Mouse (Mus musculus) layer of hippocampus, adult 18-20 months (tissue): ENCODE data around the gene Fam107a. TPM values are rescaled to one million over a fixed set of nuclear protein-coding genes. Genes with fewer than 3 reads are reported as not detected.
"Not testable (repeated sequence)": the region's sequence is repeated elsewhere in the genome, so short reads cannot be mapped to it uniquely, and the experiment has no call there.

Experiments used
- DNase-seq, 2 experiments: peaks; one replicate each; pipeline ENCODE4 v3.0.0; 2022; ENCODE audit warnings: low spot score in 2 of 2
- total RNA-seq, 2 experiments: library from RNA; stranded (reverse); gene quantifications; 2 replicates each; pipeline ENCODE4 v1.2.3; 2021

Gene Fam107a
- total RNA-seq, 2 experiments from 2014 or later = 310 to 362 TPM

DNA sequence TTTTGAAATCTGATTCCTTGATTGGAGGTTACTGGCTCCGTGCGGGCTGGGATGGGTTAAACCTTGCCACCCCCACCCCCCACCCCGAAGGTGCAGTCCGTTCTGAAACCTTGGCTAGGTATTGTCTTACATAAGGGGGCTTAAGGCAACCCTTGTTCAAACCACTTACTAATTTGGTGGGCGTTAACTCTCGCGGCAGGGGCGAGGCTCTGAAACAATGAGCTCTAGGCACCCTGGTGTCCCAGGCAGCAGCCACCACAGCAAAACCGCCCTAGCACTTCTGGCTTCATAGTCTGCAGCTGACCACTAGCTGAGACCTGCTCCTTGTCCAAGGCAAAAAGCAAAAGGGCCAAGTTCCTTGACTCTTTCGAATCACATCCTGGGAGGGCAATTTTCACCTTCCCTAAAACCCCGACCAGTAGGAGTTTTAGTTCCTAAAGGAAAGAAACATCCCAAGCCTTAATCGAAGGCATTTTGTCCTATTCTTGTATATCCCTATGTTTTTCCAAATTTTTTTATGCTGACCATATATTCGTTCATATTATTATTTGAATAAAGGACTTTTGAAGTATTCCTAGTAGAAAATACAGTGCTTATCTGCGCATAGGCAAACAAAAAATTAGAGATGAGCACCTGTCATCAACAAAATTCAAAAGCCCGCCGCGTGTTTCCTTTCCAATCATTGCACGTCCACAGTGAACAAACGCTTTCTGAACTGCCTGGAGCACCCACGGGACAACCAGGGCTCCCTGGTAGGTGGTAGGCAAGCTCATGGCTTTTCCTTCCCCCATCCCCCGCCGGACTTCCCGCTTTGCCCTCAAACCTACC is 1.2 kb downstream of the Fam107a start:
- no peak for DNase-seq

DNA sequence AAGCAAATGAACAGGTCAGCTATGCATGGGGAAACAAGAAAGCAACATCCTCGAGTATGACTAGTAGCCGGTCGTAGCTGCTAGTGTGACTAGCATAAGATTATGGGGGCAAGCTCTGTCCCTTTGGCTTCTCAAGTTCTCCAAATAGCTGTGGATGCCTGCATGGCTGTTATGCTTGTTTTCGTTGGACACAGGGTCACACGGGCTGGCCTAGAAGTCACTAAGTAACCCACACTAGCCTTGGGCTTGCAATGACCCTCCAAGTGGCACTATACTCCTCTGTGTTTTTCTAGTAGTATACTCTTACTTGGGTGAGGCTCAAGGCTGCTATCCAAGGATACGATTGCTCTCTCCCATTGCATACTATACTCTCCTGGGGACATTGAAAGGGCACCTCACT is 2.7 kb downstream of the Fam107a start:
- DNase-seq = no peak

DNA sequence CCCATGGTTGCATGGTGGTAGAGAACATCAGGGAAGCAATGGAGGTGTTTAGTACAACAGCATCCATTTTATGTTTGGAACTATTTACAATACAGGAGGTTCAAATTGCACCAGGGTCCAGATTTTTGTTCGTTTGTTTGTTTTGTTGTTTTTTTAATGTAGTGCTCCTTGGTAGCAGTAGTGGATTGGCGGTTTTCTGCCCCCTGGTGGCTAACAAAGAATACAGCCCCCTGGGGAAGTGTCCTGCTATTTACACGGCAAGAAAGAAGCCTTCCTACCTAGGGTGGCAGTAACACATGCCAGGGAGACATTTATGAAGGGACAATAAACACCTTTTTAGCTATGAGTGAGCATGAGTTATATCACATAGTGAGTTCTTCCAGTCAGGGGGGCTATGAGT is 3.3 kb downstream of the Fam107a start:
- no peak for DNase-seq

DNA sequence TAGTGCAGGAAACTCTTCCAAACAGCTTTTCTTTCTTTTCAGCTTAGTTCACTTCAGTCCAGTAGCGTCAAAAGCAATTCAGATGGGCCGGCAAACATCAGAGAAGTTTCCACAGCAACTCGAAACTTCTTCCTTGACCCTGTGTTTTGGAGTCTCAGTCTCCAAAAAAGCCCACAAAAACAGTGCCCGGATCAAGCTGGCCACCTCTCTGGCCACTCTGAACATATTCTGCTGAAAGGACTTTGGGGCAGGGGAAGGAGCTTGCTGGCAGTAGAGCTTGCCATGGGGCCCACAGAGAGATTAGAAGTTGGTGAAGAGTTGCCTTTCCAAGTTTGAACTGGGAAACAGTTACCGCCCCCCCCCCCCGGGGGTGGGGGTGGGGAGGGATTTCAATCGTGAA is 3.9 kb downstream of the Fam107a start:
- peak in 1 of 2 experiments; percentile 54 for DNase-seq

DNA sequence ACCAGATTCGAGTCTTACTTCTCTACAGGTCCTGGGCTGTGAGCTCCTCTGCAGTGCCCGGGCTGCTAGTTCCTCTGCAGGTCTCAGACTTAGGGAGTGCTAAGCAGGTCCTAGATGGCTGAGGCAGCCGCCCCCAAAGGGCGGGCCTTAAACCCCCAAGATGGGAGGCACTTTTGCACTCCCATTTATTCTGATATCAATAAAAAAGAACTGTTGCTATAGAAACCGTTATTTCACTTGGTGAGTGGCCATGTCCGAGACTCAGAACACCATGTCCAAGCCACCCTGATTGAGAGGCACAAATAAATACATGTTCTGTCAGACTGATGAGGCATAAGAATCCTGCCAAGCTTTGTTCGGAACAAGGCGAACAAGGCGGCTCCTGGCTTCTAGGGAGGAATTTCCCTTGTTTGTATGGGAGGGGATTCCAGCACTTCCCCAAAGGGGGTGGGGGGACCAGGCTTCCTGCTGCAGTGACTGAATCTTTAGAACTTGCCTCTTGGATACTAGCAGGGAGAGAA is 8.1 kb downstream of the Fam107a start:
- DNase-seq = peak; percentile 28 to 82

DNA sequence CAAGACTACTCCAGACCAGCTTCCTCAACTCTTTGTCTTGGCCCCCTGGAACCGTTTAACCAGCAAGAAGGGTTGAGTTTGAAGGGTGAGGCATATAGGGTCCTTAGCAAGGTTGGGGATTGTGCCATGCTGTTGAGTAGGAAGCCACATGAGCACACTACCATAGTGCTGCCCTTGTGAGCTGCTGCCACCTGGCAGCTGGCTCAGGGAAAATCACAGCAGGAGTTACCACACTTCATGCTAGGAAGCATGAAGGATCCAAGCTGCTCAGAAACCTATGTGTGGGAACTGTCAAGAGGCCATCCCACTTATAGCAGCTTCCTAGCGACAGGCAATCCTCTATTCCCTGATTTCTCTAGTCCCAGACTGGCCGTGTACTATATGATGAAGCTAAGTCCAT is 9.2 kb downstream of the Fam107a start:
- no peak for DNase-seq

DNA sequence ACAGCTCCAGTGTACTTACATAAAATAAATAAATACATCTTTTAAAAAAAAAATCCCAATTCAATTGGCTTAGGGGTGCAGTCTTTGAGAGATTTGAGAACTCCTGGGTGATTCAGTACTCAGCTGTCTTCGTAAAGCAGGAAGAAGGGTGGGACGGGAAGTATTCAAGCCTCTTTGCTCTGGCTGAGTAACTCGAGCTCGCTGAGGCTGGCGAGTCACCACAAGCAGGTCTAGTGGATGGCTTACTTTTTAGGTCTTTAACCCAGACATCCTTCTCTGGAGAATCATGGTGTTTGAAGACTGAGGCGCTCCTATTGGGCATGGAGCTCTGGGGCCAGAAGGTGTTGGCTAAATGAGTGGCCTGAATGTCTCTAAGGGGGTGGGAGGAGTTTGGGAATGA is 10.9 kb downstream of the Fam107a start:
- DNase-seq = no peak

DNA sequence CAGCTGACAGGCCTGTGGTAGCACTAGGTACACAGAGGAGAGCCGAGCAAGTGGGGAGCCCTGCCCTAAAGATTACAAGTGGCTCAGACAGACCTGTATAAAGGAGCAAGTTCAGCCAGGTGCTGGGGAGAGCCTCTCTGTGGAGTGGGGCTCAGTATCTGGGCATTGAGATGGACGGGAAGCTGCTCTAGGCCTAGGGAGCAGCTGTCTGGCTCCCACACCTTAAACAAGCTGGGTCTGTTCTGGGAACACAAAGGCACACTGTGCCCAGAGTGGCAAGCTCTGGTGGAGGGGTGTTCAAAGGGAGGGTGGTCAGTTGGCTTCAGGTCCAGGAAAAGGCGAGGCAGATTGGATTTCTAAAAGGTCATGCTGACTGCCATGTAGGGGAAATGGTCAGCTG is 12.8 kb downstream of the Fam107a start:
- peak in 1 of 2 experiments; percentile 38 for DNase-seq

DNA sequence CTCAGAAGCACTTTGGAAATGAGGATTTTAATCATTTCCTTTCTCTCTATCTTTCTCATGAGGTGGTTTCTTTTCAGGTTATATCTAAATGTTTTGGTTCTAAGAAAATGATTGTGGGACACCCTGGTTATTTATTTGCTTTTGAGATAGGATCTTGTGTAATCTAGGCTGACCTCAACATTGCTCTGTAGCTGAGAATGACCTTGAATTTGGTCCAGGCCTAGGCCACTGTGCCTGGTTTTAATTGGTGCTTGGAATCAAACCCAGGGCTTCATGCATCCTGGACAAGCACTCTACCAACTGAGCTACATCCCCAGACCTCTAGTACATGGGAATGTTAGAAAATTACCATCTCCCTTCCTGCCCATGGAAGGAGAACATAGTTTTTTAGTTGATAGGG is 13.7 kb downstream of the Fam107a start:
- no peak for DNase-seq

DNA sequence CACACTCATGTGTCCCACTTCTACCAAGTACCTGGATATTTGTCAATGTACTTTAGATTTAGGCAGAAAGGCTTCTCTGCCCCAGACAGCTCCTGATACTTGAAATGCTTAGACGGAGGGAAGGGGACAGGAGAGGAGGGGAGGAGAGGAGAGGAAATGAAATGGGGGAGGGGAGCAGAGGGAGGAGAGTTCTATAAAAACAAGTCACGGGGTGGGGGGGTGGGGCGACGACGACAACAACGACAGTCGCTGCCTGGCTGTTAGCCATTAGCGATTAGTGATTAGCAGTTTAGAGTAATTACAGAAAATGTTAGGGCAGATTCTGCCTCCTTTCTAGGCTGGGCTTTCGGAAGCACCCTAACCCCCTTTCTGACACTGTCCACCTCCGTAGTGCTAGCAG is 15.1 kb downstream of the Fam107a start:
- DNase-seq = no peak

DNA sequence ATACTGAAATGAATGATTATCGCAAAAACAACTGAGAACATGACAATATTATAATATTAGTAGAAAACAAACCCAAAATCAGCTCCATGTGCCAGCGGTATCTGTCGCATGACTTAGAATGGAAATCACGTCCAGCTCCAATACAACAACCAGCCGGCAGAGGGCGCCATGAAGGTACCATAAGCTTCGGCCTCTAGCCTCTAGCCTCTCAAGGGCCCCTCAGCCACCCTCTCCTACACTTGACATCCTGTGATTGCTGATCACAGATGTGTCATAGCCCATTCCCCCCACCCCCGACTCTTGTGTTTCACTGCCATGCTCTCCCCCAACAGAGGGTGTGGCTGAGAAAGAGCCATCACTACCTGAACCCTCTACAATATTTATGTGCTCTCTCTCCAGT is 17.5 kb downstream of the Fam107a start:
- DNase-seq = peak in 1 of 2 experiments; percentile 69

DNA sequence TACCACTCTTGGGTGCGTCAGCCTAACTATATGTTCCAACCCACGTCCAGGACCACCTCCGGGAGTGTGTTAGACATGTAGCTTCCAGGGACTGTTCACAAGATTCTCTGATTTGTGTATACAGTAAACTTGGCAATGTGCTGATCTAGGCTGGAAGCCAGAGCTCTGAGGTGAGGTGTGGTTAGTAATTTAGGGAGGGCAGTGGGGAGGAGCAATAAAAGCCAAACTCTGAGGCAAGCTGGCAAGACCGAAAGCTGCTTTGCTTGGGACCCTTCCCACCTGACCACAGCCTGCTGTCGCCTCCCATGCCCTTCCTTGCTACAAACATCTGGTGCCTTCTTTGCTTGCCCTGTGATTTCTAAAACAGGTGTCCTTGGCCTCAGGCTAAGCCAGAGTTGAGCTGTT is 19.9 kb downstream of the Fam107a start:
- DNase-seq = no peak

DNA sequence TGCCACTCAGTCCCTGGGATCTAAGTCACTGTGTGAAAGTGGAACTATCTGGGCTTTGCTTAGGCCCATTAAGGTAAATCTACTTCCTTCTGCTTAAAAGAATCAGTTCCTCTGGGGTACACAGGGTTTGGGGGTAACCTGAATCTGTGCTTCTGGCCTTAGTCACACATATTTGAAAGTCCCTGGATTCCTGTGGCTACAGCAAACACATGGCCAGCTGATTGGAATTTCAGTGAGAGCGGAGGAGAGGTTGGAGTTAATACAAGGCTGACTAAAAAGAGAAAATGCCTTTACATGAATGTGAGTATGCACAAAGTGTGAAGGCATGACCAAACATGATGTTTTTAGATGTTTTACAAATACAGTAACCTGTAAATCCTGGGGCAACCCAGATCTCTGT is 23.6 kb downstream of the Fam107a start:
- DNase-seq = no peak

DNA sequence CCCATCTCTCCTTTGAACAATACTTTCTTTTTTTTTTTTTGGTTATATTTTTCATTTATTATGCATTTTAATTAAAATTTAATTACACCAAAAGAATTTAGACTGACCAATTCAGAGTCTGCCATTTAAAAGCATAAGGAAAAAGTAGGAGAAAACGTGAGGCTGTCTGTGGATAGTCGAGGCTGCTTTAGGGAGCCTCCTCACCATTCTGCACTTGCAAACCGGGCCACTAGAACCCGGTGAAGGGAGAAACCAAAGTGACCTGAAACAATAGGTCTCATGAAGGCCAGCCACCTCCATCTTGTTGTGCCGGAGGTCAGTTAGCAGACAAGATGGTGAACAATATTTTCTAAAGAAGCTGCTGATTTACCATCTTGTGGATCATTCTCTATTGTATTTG is 31.2 kb downstream of the Fam107a start:
- peak in 1 of 2 experiments; percentile 65 for DNase-seq

DNA sequence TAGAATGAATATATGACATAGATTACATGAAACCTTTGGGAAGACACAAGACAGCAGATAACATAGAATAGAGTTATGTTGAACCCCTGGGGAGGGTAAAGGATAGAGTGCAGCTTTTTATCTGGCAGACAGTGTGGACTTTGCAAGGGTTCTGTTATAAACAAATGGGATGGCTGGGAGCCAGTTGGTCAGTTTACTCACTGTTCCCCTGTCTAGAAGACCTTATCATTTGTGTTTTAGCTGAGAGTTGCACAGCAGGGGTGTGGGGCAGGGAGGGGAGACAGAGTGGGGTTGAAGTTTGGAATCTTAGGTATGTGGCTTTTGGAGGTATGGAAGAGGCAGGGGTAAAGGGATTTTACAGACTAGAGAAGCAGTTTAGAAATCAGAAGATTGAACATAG is 34.0 kb downstream of the Fam107a start:
- no peak for DNase-seq

DNA sequence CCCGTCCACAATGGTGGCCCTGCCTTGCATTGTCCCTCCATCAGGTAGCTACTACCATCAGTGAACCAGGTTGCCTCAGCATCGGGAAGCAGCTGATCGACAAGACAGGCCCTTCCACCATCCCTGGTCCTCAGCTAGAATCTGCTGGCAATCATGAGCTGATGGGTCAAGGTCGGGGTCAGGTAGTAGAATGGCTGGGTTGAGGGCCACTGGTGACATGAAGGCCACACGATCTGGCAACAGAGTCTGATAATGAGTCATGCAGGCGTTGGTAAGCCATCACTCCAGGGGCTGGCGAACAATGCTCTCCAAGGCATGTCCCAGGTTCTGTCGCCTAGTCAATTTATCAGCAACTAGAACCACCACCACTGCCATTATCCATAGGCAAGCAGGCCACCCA is 46.5 kb downstream of the Fam107a start:
- not testable (repeated sequence) for DNase-seq

DNA sequence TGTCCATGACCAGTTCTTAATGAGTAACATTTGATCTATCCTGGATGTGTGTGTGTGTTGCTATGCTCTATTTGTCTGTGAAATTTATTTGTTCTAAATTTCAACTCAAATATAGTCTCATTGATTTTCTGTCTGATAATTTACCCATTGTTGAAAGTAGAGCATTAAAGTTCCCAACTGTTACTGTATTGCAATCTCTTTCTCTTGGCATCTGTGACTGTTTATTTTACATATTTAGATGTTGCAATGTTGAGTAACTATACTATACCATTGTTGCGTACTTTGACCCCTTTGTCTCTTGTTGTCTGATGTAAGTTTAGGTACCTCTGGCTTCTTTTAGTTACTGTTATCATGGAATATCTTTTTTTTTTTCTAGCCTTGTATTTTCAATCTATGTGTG is 53.4 kb downstream of the Fam107a start:
- DNase-seq = no peak

DNA sequence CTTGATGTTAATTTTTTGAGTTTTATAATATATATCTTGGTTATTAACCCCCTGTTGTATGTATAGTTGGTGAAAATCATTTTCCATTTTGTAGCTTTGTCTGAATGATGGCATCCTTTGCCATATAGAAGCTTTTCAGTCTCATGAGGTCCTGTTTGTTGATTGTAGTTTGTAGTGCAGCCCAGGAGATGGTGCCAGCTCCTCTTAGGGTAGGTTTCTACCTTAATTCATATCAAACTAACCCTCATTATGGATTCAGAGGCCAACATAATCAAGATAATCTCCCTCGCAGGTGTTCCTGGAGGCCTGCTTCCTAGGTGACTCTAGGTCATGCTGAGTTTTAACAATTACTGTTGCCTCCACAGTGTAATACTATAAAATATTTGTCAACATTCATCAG is 55.6 kb downstream of the Fam107a start:
- no peak for DNase-seq

DNA sequence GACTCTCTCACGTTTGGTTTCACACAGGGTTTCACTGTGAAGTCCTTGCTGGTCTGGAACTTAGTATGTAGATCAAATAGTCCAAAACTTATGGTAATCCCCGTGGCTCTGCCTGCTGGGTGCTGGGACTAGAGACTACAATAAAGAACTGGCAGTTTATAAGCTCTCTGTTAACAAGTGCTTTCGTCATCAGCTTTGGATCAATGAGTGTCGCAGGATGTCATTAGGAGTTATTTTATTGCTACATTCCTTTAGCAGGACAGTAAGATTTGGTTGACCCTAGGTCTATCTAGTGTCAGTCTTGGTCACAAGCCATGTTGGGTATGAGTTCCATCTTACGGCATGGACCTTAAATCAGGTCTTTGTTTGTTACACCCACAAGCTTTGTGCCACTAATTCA is 57.6 kb downstream of the Fam107a start:
- no peak for DNase-seq

DNA sequence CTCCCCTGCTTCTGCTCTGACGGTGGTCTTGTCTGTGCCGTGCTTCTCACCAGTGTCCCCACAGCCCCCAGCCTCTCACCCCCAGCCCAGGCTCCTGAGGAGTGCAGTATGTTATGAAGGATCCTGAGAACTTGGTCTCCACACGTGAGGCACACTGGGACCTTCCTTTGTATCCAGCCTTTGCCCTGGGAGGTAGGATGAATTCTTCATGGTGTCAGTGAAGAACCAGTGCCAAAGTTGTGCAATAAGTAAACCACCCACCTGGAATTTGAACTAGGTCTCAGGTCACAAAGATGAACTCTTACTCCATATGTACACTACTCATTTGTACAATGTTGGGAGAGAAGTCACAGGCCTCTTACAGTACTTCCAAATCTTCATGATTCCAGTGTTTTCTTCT is 58.7 kb downstream of the Fam107a start, which contains the start of gene Acox2:
Gene Acox2 (minus strand): TSS at position 188 of the 400 bp plus-strand sequence.
- DNase-seq = no peak

DNA sequence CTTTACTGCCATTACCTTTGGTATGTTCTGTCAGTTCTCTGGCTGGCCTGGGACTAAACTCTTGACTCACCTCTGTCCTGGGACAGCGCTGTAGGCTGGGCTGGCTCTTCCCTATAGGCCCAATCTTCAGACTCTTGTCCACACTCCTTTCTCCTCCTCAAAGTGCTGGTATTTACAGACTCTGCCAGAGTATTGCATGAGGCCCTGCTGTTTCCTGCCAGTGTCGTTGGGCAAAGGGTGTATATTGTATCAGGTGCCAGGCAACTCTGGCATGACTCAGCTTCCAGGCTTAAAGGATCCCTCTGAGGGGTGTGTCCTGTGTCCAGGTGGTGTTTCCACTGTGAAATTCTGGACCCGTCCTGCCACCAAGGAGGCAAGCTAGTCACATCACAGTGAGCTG is 59.1 kb downstream of the Fam107a start:
- no peak for DNase-seq

DNA sequence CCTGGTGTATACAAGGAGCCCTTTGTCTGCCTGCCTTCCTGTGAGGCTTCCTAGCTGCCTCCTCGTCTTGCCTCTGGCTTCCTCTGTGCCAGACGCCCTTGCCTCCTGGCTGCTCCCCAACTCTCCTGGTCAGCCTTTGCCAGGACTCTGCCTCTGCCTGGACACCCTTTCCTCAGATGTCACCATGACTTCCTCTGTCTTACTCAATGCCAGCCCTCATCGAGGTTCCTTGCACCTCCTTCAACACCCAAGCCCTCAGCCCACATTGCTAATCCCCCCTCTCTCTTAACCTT is 59.5 kb downstream of the Fam107a start:
- DNase-seq = no peak
